Mouse (Mus musculus): Measurements from ENCODE around the gene Arid1b.

DNA sequence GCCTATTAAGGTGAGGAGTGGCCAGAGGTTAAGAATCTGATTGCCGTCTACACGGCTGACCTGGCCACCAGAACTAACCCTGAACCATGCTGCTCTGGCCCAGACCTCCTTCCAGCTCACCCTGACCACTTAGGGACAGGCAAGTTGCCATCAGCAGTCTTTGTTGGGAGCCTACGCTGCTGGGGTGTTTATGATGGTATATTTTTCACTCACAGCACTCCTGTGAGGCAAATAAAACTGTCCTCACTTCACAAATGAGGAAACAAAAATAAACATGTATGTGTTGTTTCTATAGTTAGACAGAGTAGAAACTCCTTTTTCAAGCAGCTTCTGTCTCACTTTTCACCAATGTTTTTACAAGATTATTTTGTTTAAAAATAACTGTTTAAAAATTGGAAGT lies 280.3 kb downstream of the Arid1b start:
- TF ChIP-seq CTCF (conservative IDR thresholded peaks at IDR 0.05; ENCODE audit: low read length), result no peak
- no peak for TF ChIP-seq NANOG (IDR thresholded peaks at IDR 0.05; ENCODE audit: borderline replicate concordance, low read length)

All from E14TG2a.4 (cell line).